ENCODE assay signal across 24 mouse cellular contexts in genomic region chr11:49266671-49267070, GRCm38 (mm10). TPM values are rescaled to one million over a fixed set of nuclear protein-coding genes. Genes with fewer than 3 reads are reported as not detected.
DNase-seq lines count a peak whose midpoint lies in the region; ATAC-seq and TF ChIP-seq lines count a peak whose summit lies in the region.
"Had no signal": no experiment of that assay in that cellular context is flagged by ENCODE, and none has a peak within 500 bp of the region (broad histone marks: within the 10 kb centered on the region; RNA-seq: fewer than 3 reads in every experiment).

No protein-coding gene starts in this region.

- ATAC-seq in heart, embryonic 11.5 days (replicated peaks; ENCODE audit: insufficient number of reproducible peaks, low FRiP score, low TSS enrichment), result no peak
- ATAC-seq in liver, embryonic 12.5 days, result peak; percentile 47; the same call in 1 of the 2 replicates
- ATAC-seq in liver, embryonic 11.5 days (replicated peaks; ENCODE audit: low FRiP score), result no peak
- ATAC-seq in kidney, postnatal 0 days (replicated peaks; ENCODE audit: low FRiP score, low read depth), result peak; percentile 77
- ATAC-seq in liver, postnatal 0 days, result peak; percentile 85
- ATAC-seq in forebrain, embryonic 14.5 days, result no peak
- ATAC-seq: activated CD4-positive, CD25-positive, alpha-beta regulatory T cell, adult 4 months had no signal

- H3K9me3 ChIP-seq in heart, embryonic 11.5 days (replicated peaks; ENCODE audit: control insufficient read depth, low read length), result no peaks in the 10 kb centered on the region
- no peaks in the 10 kb centered on the region for H3K9me3 ChIP-seq in liver, embryonic 12.5 days (replicated peaks)
- H3K9me3 ChIP-seq in liver, embryonic 11.5 days (ENCODE audit: control insufficient read depth, low read length), result no peaks in the 10 kb centered on the region
- H3K9me3 ChIP-seq in kidney, postnatal 0 days (replicated peaks; ENCODE audit: low read length), result no peaks in the 10 kb centered on the region
- H3K9me3 ChIP-seq in liver, postnatal 0 days (ENCODE audit: low read length), result no peaks in the 10 kb centered on the region
- H3K9me3 ChIP-seq in forebrain, embryonic 14.5 days (replicated peaks; ENCODE audit: control insufficient read depth, low read length), result no peaks in the 10 kb centered on the region
- H3K9me3 ChIP-seq: forebrain, embryonic 12.5 days; limb, embryonic 13.5 days; midbrain, embryonic 12.5 days; neural tube, embryonic 15.5 days had no signal

- no peak overlapping the region for H3K4me3 ChIP-seq in heart, embryonic 11.5 days (ENCODE audit: low read depth, low read length)
- H3K4me3 ChIP-seq in liver, embryonic 12.5 days, result no peak overlapping the region
- H3K4me3 ChIP-seq in liver, embryonic 11.5 days (ENCODE audit: low read depth, low read length), result no peak overlapping the region
- H3K4me3 ChIP-seq in kidney, postnatal 0 days (replicated peaks; ENCODE audit: low read depth, low read length), result no peak overlapping the region
- no peak overlapping the region for H3K4me3 ChIP-seq in liver, postnatal 0 days (ENCODE audit: low read depth, low read length)
- H3K4me3 ChIP-seq in forebrain, embryonic 14.5 days (ENCODE audit: low read depth, low read length), result no peak overlapping the region
- H3K4me3 ChIP-seq: forebrain, embryonic 12.5 days; limb, embryonic 13.5 days; midbrain, embryonic 12.5 days; neural tube, embryonic 15.5 days had no signal

- H3K27me3 ChIP-seq in heart, embryonic 11.5 days (ENCODE audit: control insufficient read depth, insufficient read depth, low read length), result no peaks in the 10 kb centered on the region
- H3K27me3 ChIP-seq in liver, embryonic 12.5 days (replicated peaks), result no peaks in the 10 kb centered on the region
- H3K27me3 ChIP-seq in liver, embryonic 11.5 days (replicated peaks; ENCODE audit: control insufficient read depth, insufficient read depth, low read length), result no peaks in the 10 kb centered on the region
- no peaks in the 10 kb centered on the region for H3K27me3 ChIP-seq in kidney, postnatal 0 days (ENCODE audit: insufficient read depth, low read length)
- H3K27me3 ChIP-seq in liver, postnatal 0 days (ENCODE audit: insufficient read depth, low read length), result no peaks in the 10 kb centered on the region
- no peaks in the 10 kb centered on the region for H3K27me3 ChIP-seq in forebrain, embryonic 14.5 days (replicated peaks; ENCODE audit: control insufficient read depth, insufficient read depth, low read length)
- H3K27me3 ChIP-seq: forebrain, embryonic 12.5 days; limb, embryonic 13.5 days; midbrain, embryonic 12.5 days; neural tube, embryonic 15.5 days had no signal

- no peaks in the 10 kb centered on the region for H3K4me1 ChIP-seq in heart, embryonic 11.5 days (ENCODE audit: control insufficient read depth, insufficient read depth, low read length)
- 0 out of 2 replicates have a peak, but pooled peaks cover 12% of the 10 kb centered on the region for H3K4me1 ChIP-seq in liver, embryonic 12.5 days
- H3K4me1 ChIP-seq in liver, embryonic 11.5 days (replicated peaks; ENCODE audit: control insufficient read depth, insufficient read depth, low read length), result no peaks in the 10 kb centered on the region
- H3K4me1 ChIP-seq in kidney, postnatal 0 days (replicated peaks; ENCODE audit: insufficient read depth, low read length), result no peaks in the 10 kb centered on the region
- H3K4me1 ChIP-seq in liver, postnatal 0 days (ENCODE audit: insufficient read depth), result peaks cover 12% of the 10 kb centered on the region
- H3K4me1 ChIP-seq in forebrain, embryonic 14.5 days (ENCODE audit: control insufficient read depth, insufficient read depth, low read length), result no peaks in the 10 kb centered on the region
- H3K4me1 ChIP-seq: forebrain, embryonic 12.5 days; limb, embryonic 13.5 days; midbrain, embryonic 12.5 days; neural tube, embryonic 15.5 days had no signal

- H3K36me3 ChIP-seq in heart, embryonic 11.5 days (ENCODE audit: control insufficient read depth, insufficient read depth, low read length), result peaks cover 2% of the 10 kb centered on the region
- peaks cover 42% of the 10 kb centered on the region for H3K36me3 ChIP-seq in liver, embryonic 12.5 days
- H3K36me3 ChIP-seq in liver, embryonic 11.5 days (ENCODE audit: control insufficient read depth, insufficient read depth, low read length), result peaks cover 4% of the 10 kb centered on the region
- H3K36me3 ChIP-seq in kidney, postnatal 0 days (ENCODE audit: insufficient read depth, low read length), result peaks cover 7% of the 10 kb centered on the region; the same call in 1 of the 2 replicates
- peaks cover 26% of the 10 kb centered on the region for H3K36me3 ChIP-seq in liver, postnatal 0 days (replicated peaks; ENCODE audit: insufficient read depth, low read length)
- peaks cover 11% of the 10 kb centered on the region; the same call in 1 of the 2 replicates for H3K36me3 ChIP-seq in forebrain, embryonic 14.5 days (ENCODE audit: control insufficient read depth, insufficient read depth, low read length)

- DNase-seq in heart, adult 8-10 months (ENCODE audit: low spot score), result no peak
- no peak for DNase-seq in liver, embryonic 11.5 days (ENCODE audit: low spot score)
- DNase-seq in kidney, postnatal 0 days (ENCODE audit: low spot score), result peak; percentile 22
- DNase-seq in liver, postnatal 0 days, result no peak
- no peak for DNase-seq in forebrain, embryonic 14.5 days (ENCODE audit: low spot score)
- no peak for DNase-seq in ovary, postnatal 14 days (ENCODE audit: low spot score)
- DNase-seq: cerebellum, adult 9-11 months; embryo, embryonic 11 days; lung, postnatal 4 days; right cerebral cortex, adult 18-20 months; spleen, adult 18-20 months; thymus, postnatal 14 days had no signal

- TF ChIP-seq CTCF in kidney, postnatal 0 days (IDR thresholded peaks at IDR 0.05; ENCODE audit: low read depth), result no peak
- no peak for TF ChIP-seq CTCF in liver, postnatal 0 days (IDR thresholded peaks at IDR 0.05; ENCODE audit: low read depth)

- WGBS in heart, embryonic 11.5 days (ENCODE audit: insufficient replicate concordance), result 40% methylated on average over 6 of the region's 6 CpGs
- WGBS in liver, embryonic 12.5 days (ENCODE audit: insufficient replicate concordance), result 68% methylated on average over 6 of the region's 6 CpGs
- 70% methylated on average over 6 of the region's 6 CpGs for WGBS in liver, embryonic 11.5 days
- WGBS in kidney, postnatal 0 days, result 54% methylated on average over 6 of the region's 6 CpGs
- WGBS in liver, postnatal 0 days (ENCODE audit: insufficient replicate concordance), result 55% methylated on average over 6 of the region's 6 CpGs
- 91% methylated on average over 6 of the region's 6 CpGs for WGBS in forebrain, embryonic 14.5 days

- peak overlapping the region; percentile 36 for H3K27ac ChIP-seq in heart, embryonic 11.5 days (ENCODE audit: low read depth, low read length)
- 0 out of 2 replicates have a peak overlapping the region, but pooled peaks have one; percentile 27 for H3K27ac ChIP-seq in liver, embryonic 12.5 days
- no peak overlapping the region for H3K27ac ChIP-seq in liver, embryonic 11.5 days (ENCODE audit: low read depth, low read length)
- H3K27ac ChIP-seq in kidney, postnatal 0 days, result peak overlapping the region; percentile 47; the same call in 1 of the 2 replicates
- H3K27ac ChIP-seq in liver, postnatal 0 days (ENCODE audit: low read depth), result peak overlapping the region; percentile 88
- H3K27ac ChIP-seq in forebrain, embryonic 14.5 days (ENCODE audit: low read depth, low read length), result no peak overlapping the region
- H3K27ac ChIP-seq: forebrain, embryonic 12.5 days; limb, embryonic 13.5 days; midbrain, embryonic 12.5 days; neural tube, embryonic 15.5 days had no signal

- 0 out of 2 replicates have a peak, but pooled peaks have one; percentile 23 for TF ChIP-seq EP300 in liver, postnatal 0 days (IDR thresholded peaks at IDR 0.05; ENCODE audit: low read depth)

- H3K9ac ChIP-seq in heart, embryonic 11.5 days (ENCODE audit: low read depth, low read length), result no peak overlapping the region
- H3K9ac ChIP-seq in liver, embryonic 12.5 days, result no peak overlapping the region
- H3K9ac ChIP-seq in liver, embryonic 11.5 days (ENCODE audit: low read depth, low read length), result no peak overlapping the region
- H3K9ac ChIP-seq in kidney, postnatal 0 days (ENCODE audit: low read depth, low read length), result no peak overlapping the region
- no peak overlapping the region; the same call in 1 of the 2 replicates for H3K9ac ChIP-seq in liver, postnatal 0 days (replicated peaks)
- H3K9ac ChIP-seq in forebrain, embryonic 14.5 days (ENCODE audit: low read length), result no peak overlapping the region
- H3K9ac ChIP-seq: forebrain, embryonic 12.5 days; limb, embryonic 13.5 days; midbrain, embryonic 12.5 days; neural tube, embryonic 15.5 days had no signal

- H3K4me2 ChIP-seq in heart, embryonic 11.5 days, result no peak overlapping the region
- no peak overlapping the region for H3K4me2 ChIP-seq in liver, embryonic 12.5 days
- no peak overlapping the region for H3K4me2 ChIP-seq in liver, embryonic 11.5 days
- no peak overlapping the region for H3K4me2 ChIP-seq in kidney, postnatal 0 days (ENCODE audit: low read length)
- no peak overlapping the region for H3K4me2 ChIP-seq in liver, postnatal 0 days (ENCODE audit: low read depth, low read length)
- no peak overlapping the region for H3K4me2 ChIP-seq in forebrain, embryonic 14.5 days (ENCODE audit: low read length)
- H3K4me2 ChIP-seq: forebrain, embryonic 12.5 days; limb, embryonic 13.5 days; midbrain, embryonic 12.5 days; neural tube, embryonic 15.5 days had no signal

RNA-seq across cellular contexts. Expression of gene Olfr1393, which starts 11.4 kb away (rescaled TPM):
- polyA plus RNA-seq in heart, embryonic 11.5 days (2014; fragmentation: Nextera tagmentation; extraction: Ambion mirVana), result not detected in 2 replicates
- under 1 TPM; 0.41 to 0.50 (median 0.43) TPM for total RNA-seq in heart, adult 8-10 months (2022)
- 0.05 and 0.10 TPM in 2 replicates for polyA plus RNA-seq in liver, embryonic 12.5 days (2016; fragmentation: Nextera tagmentation; extraction: Ambion mirVana)
- polyA plus RNA-seq in liver, embryonic 11.5 days (2014; fragmentation: Nextera tagmentation; extraction: Ambion mirVana), result 0.13 TPM in 1 of 2 replicates, not detected in the other
- 0.13 and 0.14 TPM in 2 replicates for polyA plus RNA-seq in kidney, postnatal 0 days (2015; fragmentation: Nextera tagmentation; extraction: Ambion mirVana)
- 0.05 and 0.07 TPM in 2 replicates for polyA plus RNA-seq in liver, postnatal 0 days (2015; fragmentation: Nextera tagmentation; extraction: Ambion mirVana)
- polyA plus RNA-seq in forebrain, embryonic 14.5 days (2014; fragmentation: Nextera tagmentation; extraction: Ambion mirVana), result not detected in 2 replicates
- total RNA-seq: layer of hippocampus, adult 8-10 months had no signal
- polyA plus RNA-seq: activated CD4-positive, CD25-positive, alpha-beta regulatory T cell, adult 4 months; limb, embryonic 13.5 days; neural tube, embryonic 15.5 days; stomach, embryonic 16.5 days had no signal

RNA-seq across cellular contexts. Expression of gene Olfr1392, which starts 18.4 kb away (rescaled TPM):
- not detected in 2 replicates for polyA plus RNA-seq in heart, embryonic 11.5 days (2014; fragmentation: Nextera tagmentation; extraction: Ambion mirVana)
- not detected for total RNA-seq in heart, adult 8-10 months (2022)
- polyA plus RNA-seq in liver, embryonic 12.5 days (2016; fragmentation: Nextera tagmentation; extraction: Ambion mirVana), result not detected in 2 replicates
- polyA plus RNA-seq in liver, embryonic 11.5 days (2014; fragmentation: Nextera tagmentation; extraction: Ambion mirVana), result not detected in 2 replicates
- polyA plus RNA-seq in kidney, postnatal 0 days (2015; fragmentation: Nextera tagmentation; extraction: Ambion mirVana), result 0.06 and 0.07 TPM in 2 replicates
- polyA plus RNA-seq in liver, postnatal 0 days (2015; fragmentation: Nextera tagmentation; extraction: Ambion mirVana), result not detected in 2 replicates
- not detected in 2 replicates for polyA plus RNA-seq in forebrain, embryonic 14.5 days (2014; fragmentation: Nextera tagmentation; extraction: Ambion mirVana)
- total RNA-seq: layer of hippocampus, adult 8-10 months had no signal
- polyA plus RNA-seq: activated CD4-positive, CD25-positive, alpha-beta regulatory T cell, adult 4 months; forebrain, embryonic 12.5 days; limb, embryonic 13.5 days; neural tube, embryonic 15.5 days had no signal

RNA-seq across cellular contexts. Expression of gene Mgat1, which starts 22.7 kb away (rescaled TPM):
- polyA plus RNA-seq in heart, embryonic 11.5 days (2014; fragmentation: Nextera tagmentation; extraction: Ambion mirVana), result 32.9 and 39.1 TPM in 2 replicates
- 10 to 100 TPM; 62.4 to 80.4 (median 68.8) TPM for total RNA-seq in heart, adult 8-10 months (2022)
- 35.4 and 35.7 TPM in 2 replicates for polyA plus RNA-seq in liver, embryonic 12.5 days (2016; fragmentation: Nextera tagmentation; extraction: Ambion mirVana)
- 41.7 and 43.3 TPM in 2 replicates for polyA plus RNA-seq in liver, embryonic 11.5 days (2014; fragmentation: Nextera tagmentation; extraction: Ambion mirVana)
- 75.2 and 82.7 TPM in 2 replicates for polyA plus RNA-seq in kidney, postnatal 0 days (2015; fragmentation: Nextera tagmentation; extraction: Ambion mirVana)
- polyA plus RNA-seq in liver, postnatal 0 days (2015; fragmentation: Nextera tagmentation; extraction: Ambion mirVana), result 56.3 and 58.2 TPM in 2 replicates
- 23.5 and 23.8 TPM in 2 replicates for polyA plus RNA-seq in forebrain, embryonic 14.5 days (2014; fragmentation: Nextera tagmentation; extraction: Ambion mirVana)

RNA-seq across cellular contexts. Expression of gene Olfr10, which starts 37.9 kb away (rescaled TPM):
- polyA plus RNA-seq in heart, embryonic 11.5 days (2014; fragmentation: Nextera tagmentation; extraction: Ambion mirVana), result not detected in 2 replicates
- total RNA-seq in heart, adult 8-10 months (2022), result not detected
- not detected in 2 replicates for polyA plus RNA-seq in liver, embryonic 12.5 days (2016; fragmentation: Nextera tagmentation; extraction: Ambion mirVana)
- not detected in 2 replicates for polyA plus RNA-seq in liver, embryonic 11.5 days (2014; fragmentation: Nextera tagmentation; extraction: Ambion mirVana)
- polyA plus RNA-seq in kidney, postnatal 0 days (2015; fragmentation: Nextera tagmentation; extraction: Ambion mirVana), result not detected in 2 replicates
- polyA plus RNA-seq in liver, postnatal 0 days (2015; fragmentation: Nextera tagmentation; extraction: Ambion mirVana), result not detected in 2 replicates
- polyA plus RNA-seq in forebrain, embryonic 14.5 days (2014; fragmentation: Nextera tagmentation; extraction: Ambion mirVana), result not detected in 2 replicates
- total RNA-seq: adrenal gland, postnatal 4 days; layer of hippocampus, adult 8-10 months; left cerebral cortex, adult 8-10 months had no signal
- polyA plus RNA-seq: activated CD4-positive, CD25-positive, alpha-beta regulatory T cell, adult 4 months; forebrain, embryonic 12.5 days; gonadal fat pad, adult 2 months; limb, embryonic 13.5 days; midbrain, embryonic 12.5 days; neural tube, embryonic 15.5 days; stomach, embryonic 16.5 days had no signal

RNA-seq across cellular contexts. Expression of gene Olfr1391, which starts 55.9 kb away (rescaled TPM):
- polyA plus RNA-seq in heart, embryonic 11.5 days (2014; fragmentation: Nextera tagmentation; extraction: Ambion mirVana), result not detected in 2 replicates
- total RNA-seq in heart, adult 8-10 months (2022), result not detected
- not detected in 2 replicates for polyA plus RNA-seq in liver, embryonic 12.5 days (2016; fragmentation: Nextera tagmentation; extraction: Ambion mirVana)
- polyA plus RNA-seq in liver, embryonic 11.5 days (2014; fragmentation: Nextera tagmentation; extraction: Ambion mirVana), result not detected in 2 replicates
- not detected in 2 replicates for polyA plus RNA-seq in kidney, postnatal 0 days (2015; fragmentation: Nextera tagmentation; extraction: Ambion mirVana)
- polyA plus RNA-seq in liver, postnatal 0 days (2015; fragmentation: Nextera tagmentation; extraction: Ambion mirVana), result not detected in 2 replicates
- not detected in 2 replicates for polyA plus RNA-seq in forebrain, embryonic 14.5 days (2014; fragmentation: Nextera tagmentation; extraction: Ambion mirVana)
- total RNA-seq: adrenal gland, postnatal 4 days; layer of hippocampus, adult 8-10 months; left cerebral cortex, adult 8-10 months had no signal
- polyA plus RNA-seq: activated CD4-positive, CD25-positive, alpha-beta regulatory T cell, adult 4 months; forebrain, embryonic 12.5 days; gonadal fat pad, adult 2 months; limb, embryonic 13.5 days; midbrain, embryonic 12.5 days; neural tube, embryonic 15.5 days; stomach, embryonic 16.5 days had no signal

Comparison
In these comparisons a context has a peak if more than half of its experiments do, and no peak if none do; other contexts are left out.
1. ATAC-seq: peak in liver, embryonic 12.5 days (single experiment), kidney, postnatal 0 days (single experiment) and liver, postnatal 0 days (single experiment); none in heart, embryonic 11.5 days (single experiment), liver, embryonic 11.5 days (single experiment) and forebrain, embryonic 14.5 days (single experiment).
2. H3K27ac ChIP-seq: peak in heart, embryonic 11.5 days (single experiment), liver, embryonic 12.5 days (single experiment), kidney, postnatal 0 days (single experiment) and liver, postnatal 0 days (single experiment); none in liver, embryonic 11.5 days (single experiment) and forebrain, embryonic 14.5 days (single experiment).